In genomic region chr4:154944121-154944590, GRCm38 (mm10) we compare ENCODE assay signal across 7 mouse cellular contexts. TPM values are rescaled to one million over a fixed set of nuclear protein-coding genes. Genes with fewer than 3 reads are reported as not detected.
DNase-seq lines count a peak whose midpoint lies in the region; ATAC-seq lines count a peak whose summit lies in the region.

No protein-coding gene starts in this region.

- intact Hi-C loops in left cerebral cortex, postnatal 25 days (cut with DNase I): loop anchor here (1.0 to 5.0 kb wide), 3 partner anchors 20 to 66 kb away; partner anchors contain the start of gene Pank4

- no peak overlapping the region for H3K4me3 ChIP-seq in intestine, embryonic 15.5 days (replicated peaks)

- no peak overlapping the region for H3K9ac ChIP-seq in intestine, embryonic 15.5 days

- H3K27ac ChIP-seq in intestine, embryonic 15.5 days: no peak overlapping the region

- no peaks in the 10 kb centered on the region for H3K9me3 ChIP-seq in intestine, embryonic 15.5 days

- WGBS in intestine, embryonic 15.5 days: 24% methylated on average over 2 of the region's 2 CpGs

- no peak overlapping the region for H3K4me2 ChIP-seq in intestine, embryonic 15.5 days (replicated peaks)

- H3K4me1 ChIP-seq in intestine, embryonic 15.5 days (replicated peaks): peaks cover 13% of the 10 kb centered on the region; the same call in 1 of the 2 replicates

- H3K27me3 ChIP-seq in intestine, embryonic 15.5 days (replicated peaks): peaks cover 11% of the 10 kb centered on the region

- peak; percentile 73 for ATAC-seq in intestine, embryonic 15.5 days
- ATAC-seq in megakaryocyte-erythroid progenitor cell, adult 5-6 weeks (replicated peaks; ENCODE audit: low FRiP score, low TSS enrichment, poor library complexity, severe bottlenecking): peak; percentile 95

- peak; percentile 84 for DNase-seq in adrenal gland, adult 2 months
- peak; percentile 91 for DNase-seq in embryo, embryonic 11 days
- peak; percentile 75 for DNase-seq in gastrocnemius, postnatal 25 days
- DNase-seq in left cerebral cortex, postnatal 25 days (ENCODE audit: low spot score in 2 of 2): peak; percentile 80 to 91
- peak; percentile 43 for DNase-seq in right cerebral cortex, postnatal 4 days

- H3K36me3 ChIP-seq in intestine, embryonic 15.5 days: no peaks in the 10 kb centered on the region

RNA-seq across cellular contexts. Expression of gene Tnfrsf14, which starts 15.8 kb away (rescaled TPM):
- total RNA-seq in adrenal gland, adult 2 months (2021): 1 to 10 TPM; 6.1 to 8.4 TPM
- polyA plus RNA-seq in adrenal gland, adult 2 months (2012; rRNA removed): 14.9 and 27.2 TPM in 2 replicates
- 1 to 10 TPM; 1.8 to 3.0 TPM for total RNA-seq in gastrocnemius, postnatal 25 days (2021)
- polyA plus RNA-seq in intestine, embryonic 15.5 days (2015; fragmentation: Nextera tagmentation; extraction: Ambion mirVana): 3.0 and 3.6 TPM in 2 replicates
- total RNA-seq in left cerebral cortex, postnatal 25 days (2021): 1 to 10 TPM; 1.3 to 1.7 TPM
- 133 and 270 TPM in 2 replicates for total RNA-seq in megakaryocyte-erythroid progenitor cell, adult 5-6 weeks (2014; fragmentation: Nextera tagmentation)
- total RNA-seq in megakaryocyte-erythroid progenitor cell, adult 5-6 weeks (2017): 78.8 and 149 TPM in 2 replicates

RNA-seq across cellular contexts. Expression of gene Hes5, which starts 16.6 kb away (rescaled TPM):
- total RNA-seq in adrenal gland, adult 2 months (2021): not detected
- 0.27 TPM in 1 of 2 replicates, not detected in the other for polyA plus RNA-seq in adrenal gland, adult 2 months (2012; rRNA removed)
- total RNA-seq in gastrocnemius, postnatal 25 days (2021): not detected
- polyA plus RNA-seq in intestine, embryonic 15.5 days (2015; fragmentation: Nextera tagmentation; extraction: Ambion mirVana): 1.8 and 2.5 TPM in 2 replicates
- 10 to 100 TPM; 35.8 to 41.3 TPM for total RNA-seq in left cerebral cortex, postnatal 25 days (2021)
- total RNA-seq in megakaryocyte-erythroid progenitor cell, adult 5-6 weeks (2014; fragmentation: Nextera tagmentation): not detected in 2 replicates
- total RNA-seq in megakaryocyte-erythroid progenitor cell, adult 5-6 weeks (2017): not detected in 2 replicates

RNA-seq across cellular contexts. Expression of gene Pank4, which starts 19.8 kb away (rescaled TPM):
- total RNA-seq in adrenal gland, adult 2 months (2021): 10 to 100 TPM; 24.5 to 28.0 TPM
- polyA plus RNA-seq in adrenal gland, adult 2 months (2012; rRNA removed): 34.8 and 35.3 TPM in 2 replicates
- 10 to 100 TPM; 31.2 to 34.0 TPM for total RNA-seq in gastrocnemius, postnatal 25 days (2021)
- 34.2 and 36.1 TPM in 2 replicates for polyA plus RNA-seq in intestine, embryonic 15.5 days (2015; fragmentation: Nextera tagmentation; extraction: Ambion mirVana)
- 10 to 100 TPM; 37.6 to 39.8 TPM for total RNA-seq in left cerebral cortex, postnatal 25 days (2021)
- 71.5 and 97.3 TPM in 2 replicates for total RNA-seq in megakaryocyte-erythroid progenitor cell, adult 5-6 weeks (2014; fragmentation: Nextera tagmentation)
- total RNA-seq in megakaryocyte-erythroid progenitor cell, adult 5-6 weeks (2017): 34.6 and 35.9 TPM in 2 replicates

RNA-seq across cellular contexts. Expression of gene Fam213b, which starts 45.2 kb away (rescaled TPM):
- 10 to 100 TPM; 41.1 to 56.2 TPM for total RNA-seq in adrenal gland, adult 2 months (2021)
- 61.1 and 87.9 TPM in 2 replicates for polyA plus RNA-seq in adrenal gland, adult 2 months (2012; rRNA removed)
- total RNA-seq in gastrocnemius, postnatal 25 days (2021): 10 to 100 TPM; 81.5 to 81.6 TPM
- polyA plus RNA-seq in intestine, embryonic 15.5 days (2015; fragmentation: Nextera tagmentation; extraction: Ambion mirVana): 32.0 and 37.2 TPM in 2 replicates
- 10 to 100 TPM; 47.5 to 51.4 TPM for total RNA-seq in left cerebral cortex, postnatal 25 days (2021)
- total RNA-seq in megakaryocyte-erythroid progenitor cell, adult 5-6 weeks (2014; fragmentation: Nextera tagmentation): 1.6 TPM in 1 of 2 replicates, not detected in the other
- 0.94 and 1.1 TPM in 2 replicates for total RNA-seq in megakaryocyte-erythroid progenitor cell, adult 5-6 weeks (2017)

Comparison
In these comparisons a context has a peak if more than half of its experiments do, and no peak if none do; other contexts are left out.
1. RNA of gene Tnfrsf14, which starts 15.8 kb away (total RNA-seq): 78.8 to 270 TPM in megakaryocyte-erythroid progenitor cell, adult 5-6 weeks; 6.1 to 8.4 TPM in adrenal gland, adult 2 months, 1.8 to 3.0 TPM in gastrocnemius, postnatal 25 days and 1.3 to 1.7 TPM in left cerebral cortex, postnatal 25 days; every median in the first group is over 4 times any median in the second.
2. RNA of gene Hes5, which starts 16.6 kb away (total RNA-seq): 35.8 to 41.3 TPM in left cerebral cortex, postnatal 25 days; not detected in gastrocnemius, postnatal 25 days, not detected in adrenal gland, adult 2 months and not detected in megakaryocyte-erythroid progenitor cell, adult 5-6 weeks; every median in the first group is over 10 times any median in the second.
3. Peak in every context shown above with its lines, with median percentiles within 50 percentile points of each other: DNase-seq.